Mouse (Mus musculus) limb, embryonic 13.5 days (tissue): Measurements from ENCODE around the gene Bri3. TPM values are rescaled to one million over a fixed set of nuclear protein-coding genes. Genes with fewer than 3 reads are reported as not detected.

Experiments
- ATAC-seq: fragments of 200-750 bp; cut with Nextera tagmentation; 2 replicates; pipeline ENCODE4 v1.8.0; 2017; ENCODE audit warnings: low read depth, moderate number of reproducible peaks, moderate TSS enrichment; ENCODE audit not compliant: low FRiP score
- H3K27ac ChIP-seq: fragments of 300-500 bp; sonication (generic); 2 replicates; pipeline ENCODE4 v1.5.1; 2015; ENCODE audit warnings: inconsistent platforms, mild to moderate bottlenecking, moderate library complexity
- H3K27me3 ChIP-seq: fragments of 300-500 bp; sonication (generic); 2 replicates; pipeline ENCODE4 v1.6.1; 2015; ENCODE audit warnings: mild to moderate bottlenecking, inconsistent platforms
- H3K36me3 ChIP-seq: fragments of 300-500 bp; sonication (generic); 2 replicates; pipeline ENCODE4 v1.6.1; 2015; ENCODE audit warnings: inconsistent platforms, mild to moderate bottlenecking, moderate library complexity
- H3K4me1 ChIP-seq: fragments of 300-500 bp; sonication (generic); 2 replicates; pipeline ENCODE4 v1.6.1; 2015; ENCODE audit warnings: inconsistent platforms
- H3K4me2 ChIP-seq: fragments of 300-500 bp; sonication (generic); replicated peaks from 2 replicates; pipeline ENCODE4 v1.6.1; 2015; ENCODE audit warnings: inconsistent platforms, mild to moderate bottlenecking, moderate library complexity
- H3K4me3 ChIP-seq: fragments of 300-500 bp; sonication (generic); 2 replicates; pipeline ENCODE4 v1.5.1; 2015; ENCODE audit warnings: moderate library complexity, mild to moderate bottlenecking, inconsistent platforms
- H3K9ac ChIP-seq: fragments of 300-500 bp; sonication (generic); 2 replicates; pipeline ENCODE4 v1.6.1; 2015; ENCODE audit warnings: mild to moderate bottlenecking, inconsistent platforms
- H3K9me3 ChIP-seq: fragments of 300-500 bp; sonication (generic); 2 replicates; pipeline ENCODE4 v1.6.1; 2016; ENCODE audit warnings: inconsistent platforms
- WGBS: fragments of 180-500 bp; shearing (Covaris S2); methylation state at CpG from one replicate; pipeline ENCODE4 v1.1.7; 2015; 5-methylcytosine and 5-hydroxymethylcytosine counted together
- polyA plus RNA-seq: library from polyadenylated mRNA; unstranded; fragments of >200 nt; fragmentation: Nextera tagmentation; extraction: Ambion mirVana; gene quantifications from 2 replicates; pipeline ENCODE4 v1.2.1, GENCODE M21; 2015

The Bri3 gene
- polyA plus RNA-seq, 1 experiment from 2014 or later = 112 TPM

- H3K4me3 ChIP-seq = no peak overlapping the region
- H3K4me1 ChIP-seq = no peaks in the 10 kb centered on the region
- H3K9me3 ChIP-seq = no peaks in the 10 kb centered on the region
- no peaks in the 10 kb centered on the region for H3K36me3 ChIP-seq
- ATAC-seq = no peak
- no peak overlapping the region for H3K4me2 ChIP-seq
- WGBS = 67% methylated on average over 4 of the region's 4 CpGs
- H3K27me3 ChIP-seq = no peaks in the 10 kb centered on the region
- H3K27ac ChIP-seq = no peak overlapping the region
- H3K9ac ChIP-seq = no peak overlapping the region
Observed at GRCm38 (mm10) chr5:144412781-144413180, 168.5 kb downstream of the Bri3 start.

DNA sequence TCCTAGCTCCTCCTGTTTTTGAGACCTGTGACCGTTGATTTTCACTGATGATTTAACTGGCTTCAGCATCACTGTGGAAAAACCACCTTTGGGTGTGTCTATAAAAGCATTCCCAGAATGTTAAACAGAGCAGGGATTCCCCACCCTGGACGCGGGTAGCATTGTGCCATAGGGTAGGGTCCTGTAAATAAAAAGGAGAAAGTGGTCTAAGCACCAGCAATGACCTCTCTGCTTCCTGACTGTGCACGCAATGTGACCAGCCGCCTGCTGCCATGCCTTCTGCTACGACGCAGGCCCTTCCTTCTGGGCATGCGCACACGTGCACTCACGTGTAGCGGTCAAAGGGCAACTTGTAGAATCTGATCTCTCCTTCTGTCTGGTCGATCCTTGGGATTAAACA, 174.2 kb downstream of the Bri3 start:
- H3K9ac ChIP-seq = no peak overlapping the region
- WGBS = 91% methylated on average over 12 of the region's 12 CpGs
- no peak overlapping the region for H3K4me3 ChIP-seq
- no peaks in the 10 kb centered on the region for H3K4me1 ChIP-seq
- no peaks in the 10 kb centered on the region for H3K36me3 ChIP-seq
- H3K27ac ChIP-seq = no peak overlapping the region
- H3K27me3 ChIP-seq = no peaks in the 10 kb centered on the region
- H3K4me2 ChIP-seq = no peak overlapping the region
- no peak for ATAC-seq
- no peaks in the 10 kb centered on the region for H3K9me3 ChIP-seq

DNA sequence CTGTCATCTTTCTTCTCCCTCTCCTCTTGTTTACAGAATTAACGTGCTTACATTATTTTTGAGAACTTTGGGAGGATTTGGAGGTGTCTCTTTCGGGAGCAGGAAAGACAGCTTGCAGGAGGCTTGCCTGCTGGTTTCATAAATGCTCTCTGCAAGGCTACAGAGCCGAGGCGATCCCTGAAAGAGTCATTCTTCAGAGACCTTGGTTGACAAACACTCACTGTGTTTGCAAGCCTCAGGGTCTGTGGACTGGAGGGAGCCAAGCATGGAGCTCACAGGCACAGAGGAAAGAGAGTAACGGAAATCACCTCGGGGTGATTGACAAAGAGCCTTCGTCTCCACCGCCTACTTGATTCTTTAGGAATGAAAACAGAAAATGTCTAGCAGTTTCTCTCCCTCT, 175.8 kb downstream of the Bri3 start:
- no peak overlapping the region for H3K4me2 ChIP-seq
- 78% methylated on average over 8 of the region's 8 CpGs for WGBS
- no peaks in the 10 kb centered on the region for H3K27me3 ChIP-seq
- no peaks in the 10 kb centered on the region for H3K36me3 ChIP-seq
- H3K4me1 ChIP-seq = no peaks in the 10 kb centered on the region
- no peaks in the 10 kb centered on the region for H3K9me3 ChIP-seq
- H3K27ac ChIP-seq = no peak overlapping the region
- no peak overlapping the region for H3K4me3 ChIP-seq
- no peak overlapping the region for H3K9ac ChIP-seq
- ATAC-seq = no peak

- 65% methylated on average over 3 of the region's 3 CpGs for WGBS
- Histone ChIP-seq H3K9ac (no peak overlapping the region), H3K27me3 (no peaks in the 10 kb centered on the region), H3K4me3 (no peak overlapping the region), H3K36me3 (no peaks in the 10 kb centered on the region), H3K9me3 (no peaks in the 10 kb centered on the region), H3K4me2 (no peak overlapping the region), H3K27ac (no peak overlapping the region), H3K4me1 (no peaks in the 10 kb centered on the region)
- no peak for ATAC-seq
Observed at GRCm38 (mm10) chr5:144426697-144427096, 182.5 kb downstream of the Bri3 start.

DNA sequence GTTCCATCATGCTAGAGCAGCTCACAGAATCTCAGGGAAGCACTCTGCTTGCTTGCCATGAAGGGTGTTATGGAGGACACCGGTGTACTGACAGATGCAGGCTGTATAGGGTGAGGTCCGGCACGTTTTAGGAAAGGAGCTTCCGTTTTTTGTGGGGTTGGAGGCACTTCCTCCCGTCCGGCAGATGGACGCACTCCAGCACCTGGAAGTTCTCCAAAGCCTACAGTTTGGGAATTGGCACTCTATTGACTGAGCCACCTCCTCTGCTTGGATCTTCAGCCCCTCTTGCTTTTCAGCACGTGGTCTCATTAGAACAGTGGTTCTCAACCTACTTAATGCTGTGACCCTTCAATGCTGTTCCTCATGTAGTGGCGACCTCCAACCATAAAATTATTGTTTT, 183.6 kb downstream of the Bri3 start:
- WGBS = 71% methylated on average over 9 of the region's 9 CpGs
- no peak overlapping the region for H3K9ac ChIP-seq
- no peak for ATAC-seq

DNA sequence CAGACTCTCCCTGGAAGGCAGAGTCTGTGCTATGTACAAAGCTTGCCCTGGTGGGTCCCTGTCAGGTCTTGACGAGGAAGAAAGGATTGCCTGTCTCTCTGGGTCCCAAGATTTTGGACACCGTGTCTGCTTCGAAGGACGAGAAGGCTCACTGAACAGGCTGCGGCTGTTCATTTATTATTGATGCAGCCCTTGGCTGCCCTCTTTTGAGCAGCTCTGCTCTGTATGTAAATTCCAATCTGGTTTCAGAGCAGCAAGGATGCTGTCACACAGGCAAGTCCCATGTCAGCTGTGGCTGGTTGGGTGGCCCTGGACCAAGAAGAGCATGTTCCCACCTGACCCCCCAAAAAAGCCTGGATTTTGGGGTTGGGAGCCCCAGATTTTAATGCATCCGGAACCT, 187.2 kb downstream of the Bri3 start:
- no peak overlapping the region for H3K9ac ChIP-seq
- no peaks in the 10 kb centered on the region for H3K27me3 ChIP-seq
- 82% methylated on average over 6 of the region's 6 CpGs for WGBS
- H3K27ac ChIP-seq = no peak overlapping the region
- ATAC-seq = no peak
- H3K4me3 ChIP-seq = no peak overlapping the region
- no peaks in the 10 kb centered on the region for H3K36me3 ChIP-seq
- H3K4me2 ChIP-seq = no peak overlapping the region
- no peaks in the 10 kb centered on the region for H3K9me3 ChIP-seq
- no peaks in the 10 kb centered on the region for H3K4me1 ChIP-seq

More for the DNA sequence above, 183.6 kb downstream of the Bri3 start:
- Histone ChIP-seq H3K4me3 (no peak overlapping the region), H3K4me2 (no peak overlapping the region), H3K27me3 (no peaks in the 10 kb centered on the region), H3K27ac (no peak overlapping the region), H3K36me3 (no peaks in the 10 kb centered on the region), H3K4me1 (no peaks in the 10 kb centered on the region), H3K9me3 (no peaks in the 10 kb centered on the region)

- WGBS = 72% methylated on average over 10 of the region's 10 CpGs
- Histone ChIP-seq H3K9me3 (no peaks in the 10 kb centered on the region), H3K36me3 (no peaks in the 10 kb centered on the region), H3K9ac (no peak overlapping the region), H3K4me1 (no peaks in the 10 kb centered on the region), H3K27me3 (no peaks in the 10 kb centered on the region), H3K4me2 (no peak overlapping the region), H3K27ac (no peak overlapping the region), H3K4me3 (no peak overlapping the region)
- no peak for ATAC-seq
Observed at GRCm38 (mm10) chr5:144439286-144440040, 195.2 kb downstream of the Bri3 start.

DNA sequence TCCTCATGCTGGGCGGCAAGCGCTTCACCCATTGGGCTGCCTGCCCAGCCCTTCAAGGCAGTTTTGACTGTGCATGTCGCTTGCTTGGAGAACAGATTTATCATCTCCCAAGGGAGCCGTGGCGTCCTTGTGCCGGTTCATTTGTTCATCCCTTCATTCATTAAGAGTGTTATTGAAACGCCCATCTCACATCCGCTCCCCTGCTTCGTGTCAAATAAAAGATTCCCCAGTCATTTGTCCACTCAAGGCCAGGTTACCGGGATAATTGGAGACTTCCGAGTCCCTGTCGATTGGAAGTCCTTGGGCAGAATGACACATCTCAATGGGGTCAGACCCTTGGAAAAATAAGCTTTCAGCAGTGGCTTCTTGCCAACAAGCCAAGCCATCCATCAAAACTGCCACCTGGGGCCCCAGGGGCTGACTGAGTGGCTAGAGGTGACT, 197.6 kb downstream of the Bri3 start:
- Histone ChIP-seq H3K4me3 (no peak overlapping the region), H3K4me2 (no peak overlapping the region), H3K36me3 (no peaks in the 10 kb centered on the region), H3K27me3 (no peaks in the 10 kb centered on the region), H3K4me1 (no peaks in the 10 kb centered on the region), H3K9ac (no peak overlapping the region), H3K27ac (no peak overlapping the region), H3K9me3 (no peaks in the 10 kb centered on the region)
- ATAC-seq = no peak
- WGBS = 76% methylated on average over 12 of the region's 12 CpGs

DNA sequence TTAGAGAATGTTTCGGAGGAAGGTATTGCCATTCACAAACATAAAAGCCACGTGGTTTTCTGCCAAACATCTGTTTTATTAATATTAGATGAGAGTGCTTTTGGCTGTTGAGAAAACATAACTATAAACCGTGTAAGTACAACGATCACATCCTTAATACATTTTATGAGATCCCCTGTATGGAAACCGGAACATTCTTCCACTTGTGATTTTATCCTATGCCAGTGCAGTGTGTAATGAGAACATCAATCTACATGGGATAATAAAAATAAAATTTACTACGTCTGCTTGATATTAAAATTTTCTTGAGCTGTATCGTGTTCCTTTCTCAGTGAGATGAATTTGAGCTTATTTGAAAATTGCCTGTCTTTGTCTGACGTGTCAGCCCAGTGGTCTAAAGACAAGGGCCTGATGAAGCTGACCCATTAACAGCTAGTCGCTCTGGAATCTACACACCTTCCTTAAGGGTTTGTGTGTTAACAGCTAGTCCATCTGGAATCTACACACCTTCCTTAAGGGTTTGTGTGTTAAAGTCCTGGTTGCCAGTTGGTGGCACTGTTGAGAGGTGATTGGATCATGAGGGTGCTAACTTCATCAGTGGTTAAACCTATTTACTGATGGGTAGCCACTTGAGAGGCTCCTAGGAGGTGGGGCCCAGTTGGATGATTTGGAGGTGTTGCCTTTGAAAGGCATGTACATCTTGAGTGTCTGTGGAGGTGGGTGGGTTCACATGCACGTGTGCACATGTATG, 202.4 kb downstream of the Bri3 start:
- Histone ChIP-seq H3K27me3 (no peaks in the 10 kb centered on the region), H3K4me2 (no peak overlapping the region), H3K9ac (no peak overlapping the region), H3K36me3 (no peaks in the 10 kb centered on the region), H3K9me3 (no peaks in the 10 kb centered on the region), H3K4me3 (no peak overlapping the region), H3K4me1 (no peaks in the 10 kb centered on the region), H3K27ac (no peak overlapping the region)
- ATAC-seq = no peak
- 58% methylated on average over 10 of the region's 10 CpGs for WGBS

DNA sequence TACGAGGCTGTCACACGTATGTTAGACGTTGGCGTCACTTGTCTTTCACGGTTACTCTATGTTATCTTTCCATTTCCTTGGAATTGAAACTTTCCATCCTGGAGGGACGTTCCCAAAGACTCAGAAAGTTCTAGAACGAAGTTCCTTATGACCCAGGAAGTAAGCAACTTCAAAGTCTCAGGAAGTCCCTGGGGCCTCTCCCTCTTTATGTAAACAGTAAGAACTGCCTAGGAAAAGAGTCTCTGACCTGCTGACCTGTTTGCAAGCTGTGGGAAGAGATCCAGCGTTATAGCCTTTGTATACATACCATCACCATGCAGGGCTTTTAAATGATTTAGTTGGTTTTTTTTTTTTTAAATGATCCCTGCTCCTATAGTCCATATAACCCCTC, 203.0 kb downstream of the Bri3 start:
- WGBS = 75% methylated on average over 8 of the region's 8 CpGs
- no peaks in the 10 kb centered on the region for H3K27me3 ChIP-seq
- no peak overlapping the region for H3K4me3 ChIP-seq
- H3K9me3 ChIP-seq = no peaks in the 10 kb centered on the region
- H3K9ac ChIP-seq = no peak overlapping the region
- H3K36me3 ChIP-seq = no peaks in the 10 kb centered on the region
- H3K27ac ChIP-seq = no peak overlapping the region
- H3K4me1 ChIP-seq = no peaks in the 10 kb centered on the region
- no peak for ATAC-seq
- H3K4me2 ChIP-seq = no peak overlapping the region

DNA sequence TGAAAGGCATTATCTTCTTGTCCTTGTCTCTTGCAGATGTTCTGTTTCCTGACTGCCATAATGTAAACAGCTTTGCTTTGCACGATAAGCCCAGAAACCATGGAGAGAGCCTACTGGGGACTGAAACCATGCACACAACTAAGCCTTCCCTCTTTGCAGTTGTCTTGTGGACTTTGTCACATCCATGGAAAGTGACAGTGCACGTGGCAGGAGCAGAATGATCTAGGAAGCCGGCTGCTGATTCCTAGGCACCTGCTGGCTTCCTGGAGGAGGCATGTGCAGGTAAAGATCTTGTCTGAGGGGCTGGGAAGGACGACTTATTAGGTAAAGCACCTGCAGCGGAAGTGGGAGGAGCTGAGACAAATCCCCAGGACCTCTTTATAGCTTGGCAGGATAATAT, 203.7 kb downstream of the Bri3 start:
- WGBS = 51% methylated on average over 5 of the region's 5 CpGs
- no peaks in the 10 kb centered on the region for H3K36me3 ChIP-seq
- no peak overlapping the region for H3K9ac ChIP-seq
- H3K27ac ChIP-seq = no peak overlapping the region
- no peaks in the 10 kb centered on the region for H3K27me3 ChIP-seq
- H3K4me2 ChIP-seq = no peak overlapping the region
- no peak for ATAC-seq
- H3K4me1 ChIP-seq = no peaks in the 10 kb centered on the region
- no peaks in the 10 kb centered on the region for H3K9me3 ChIP-seq
- H3K4me3 ChIP-seq = no peak overlapping the region

DNA sequence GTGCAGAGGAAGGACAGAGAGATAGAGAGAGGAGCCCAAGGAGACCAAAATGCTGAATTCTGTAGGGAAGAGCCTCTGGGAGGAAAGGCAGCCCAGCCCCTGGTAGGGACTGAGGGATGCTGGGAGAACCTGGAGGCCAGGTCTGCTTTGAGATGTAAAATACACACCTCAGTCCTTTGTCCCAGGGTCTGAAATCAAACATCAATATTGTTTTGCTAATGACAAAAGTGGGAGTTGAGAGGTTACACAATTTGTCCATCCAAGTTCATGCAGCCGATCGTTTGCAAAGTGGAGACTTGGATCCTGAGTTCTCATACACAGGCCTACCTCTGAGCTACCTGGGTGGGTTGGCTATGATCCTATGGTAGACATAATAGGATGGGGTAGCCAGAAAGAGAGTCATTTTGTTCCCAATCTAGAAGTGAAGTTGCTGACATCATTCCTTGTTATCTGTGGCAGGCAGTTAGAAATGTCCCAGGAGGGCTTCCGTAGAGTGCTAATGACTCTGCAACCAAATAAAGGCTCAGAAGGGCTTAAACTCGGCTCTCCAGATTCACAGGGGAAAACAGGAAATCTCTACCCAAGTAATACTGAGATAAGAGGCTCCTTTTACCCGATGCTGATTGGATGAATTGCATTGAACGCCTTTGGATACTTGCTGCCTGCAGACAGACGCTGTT, 208.7 kb downstream of the Bri3 start:
- ATAC-seq = no peak
- Histone ChIP-seq H3K9me3 (no peaks in the 10 kb centered on the region), H3K9ac (no peak overlapping the region), H3K36me3 (no peaks in the 10 kb centered on the region), H3K4me1 (peaks cover 8% of the 10 kb centered on the region), H3K27me3 (no peaks in the 10 kb centered on the region), H3K27ac (no peak overlapping the region), H3K4me2 (no peak overlapping the region), H3K4me3 (no peak overlapping the region)
- 68% methylated on average over 7 of the region's 7 CpGs for WGBS
